Mouse (Mus musculus): ENCODE data around the gene Cep290. TPM values are rescaled to one million over a fixed set of nuclear protein-coding genes. Genes with fewer than 3 reads are reported as not detected.
A peak's percentile ranks its signal among the peaks of the same experiment; 100 is the strongest.

The Cep290 gene
- total and polyA plus RNA-seq, 3 experiments = 3.8 to 5.2 TPM; not detected in 1

DNA sequence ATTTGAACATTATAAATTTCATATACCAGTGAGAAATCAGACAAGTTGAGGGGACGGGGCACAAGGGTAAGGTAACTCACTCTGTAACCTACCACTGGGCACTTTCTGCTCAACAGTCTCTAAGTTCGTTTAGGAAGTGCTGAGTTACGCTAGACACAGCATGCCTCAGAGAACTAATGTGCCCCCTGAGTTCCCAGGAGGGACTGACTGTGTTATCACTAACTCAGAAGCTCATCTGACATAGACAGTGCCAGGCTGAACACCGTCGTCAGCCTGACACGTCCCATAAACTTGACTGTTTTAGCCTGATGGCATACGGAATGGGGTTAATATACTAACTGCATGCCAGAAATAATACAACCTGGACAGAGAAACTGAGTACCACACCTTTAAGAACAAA lies 87.9 kb downstream of the Cep290 start:
- peak overlapping the region; percentile 17; the same call in 1 of the 2 replicates for H3K27ac ChIP-seq (ENCODE audit: control insufficient read depth, low read depth, low read length)
- H3K79me2 ChIP-seq (ENCODE audit: control insufficient read depth, insufficient read depth, low read length, poor library complexity) = no peaks in the 10 kb centered on the region
- no peaks in the 10 kb centered on the region for H3K27me3 ChIP-seq (ENCODE audit: control insufficient read depth in 1 of 2, insufficient read depth in 2 of 2, low read length in 2 of 2)
- H3K4me3 ChIP-seq (ENCODE audit: control insufficient read depth in 1 of 2, insufficient read depth in 1 of 2, low read depth in 2 of 2, low read length in 2 of 2) = no peak overlapping the region
- H3K4me1 ChIP-seq (ENCODE audit: control insufficient read depth in 1 of 2, insufficient read depth in 2 of 2, low read length in 2 of 2) = peaks cover 10 to 13% of the 10 kb centered on the region in 2 experiments
- TF ChIP-seq CTCF (IDR thresholded peaks at IDR 0.05 in 2 of 3, conservative IDR thresholded peaks at IDR 0.05 in 1 of 3; ENCODE audit: control insufficient read depth in 1 of 3, insufficient read depth in 1 of 3, low read depth in 2 of 3, low read length in 3 of 3, poor library complexity in 1 of 3, severe bottlenecking in 1 of 3) (no peak), KAT2A (conservative IDR thresholded peaks at IDR 0.05; ENCODE audit: low read depth, low read length) (no peak), ZC3H11A (IDR thresholded peaks at IDR 0.05; ENCODE audit: low read depth, low read length) (no peak), UBTF (IDR thresholded peaks at IDR 0.05; ENCODE audit: borderline replicate concordance, insufficient read depth, low read depth, low read length) (no peak), SIN3A (IDR thresholded peaks at IDR 0.05; ENCODE audit: low read length) (no peak), BHLHE40 (IDR thresholded peaks at IDR 0.05; ENCODE audit: borderline replicate concordance, low read depth, low read length) (no peak), MYB (IDR thresholded peaks at IDR 0.05; ENCODE audit: low read depth, low read length) (no peak), TAL1 (IDR thresholded peaks at IDR 0.05; ENCODE audit: low read length) (no peak), MEF2A (IDR thresholded peaks at IDR 0.05; ENCODE audit: extremely low read depth, insufficient replicate concordance, low read depth, low read length, poor library complexity, severe bottlenecking) (no peak), ZKSCAN1 (IDR thresholded peaks at IDR 0.05; ENCODE audit: low read depth, low read length) (no peak), MXI1 (IDR thresholded peaks at IDR 0.05; ENCODE audit: low read depth, low read length) (no peak), MAZ (IDR thresholded peaks at IDR 0.05; ENCODE audit: low read depth, low read length) (no peak), USF1 (IDR thresholded peaks at IDR 0.05; ENCODE audit: low read depth, low read length) (no peak), E2F4 (IDR thresholded peaks at IDR 0.05; ENCODE audit: borderline replicate concordance, low read depth, low read length) (no peak), NRF1 (IDR thresholded peaks at IDR 0.05; ENCODE audit: insufficient read depth, low read depth, low read length, poor library complexity, severe bottlenecking) (no peak), JUND (IDR thresholded peaks at IDR 0.05; ENCODE audit: low read depth, low read length) (no peak), MYC (IDR thresholded peaks at IDR 0.05; ENCODE audit: low read depth, low read length) (no peak), CHD1 (IDR thresholded peaks at IDR 0.05; ENCODE audit: low read depth, low read length) (no peak)
- DNase-seq (ENCODE audit: low read depth, low spot score) = peak; percentile 23
- no peak overlapping the region for H3K9ac ChIP-seq (ENCODE audit: control insufficient read depth, low read depth, low read length, poor library complexity, severe bottlenecking)
- peaks cover 8 to 23% of the 10 kb centered on the region in 2 experiments for H3K36me3 ChIP-seq (ENCODE audit: control insufficient read depth in 1 of 2, insufficient read depth in 2 of 2, low read length in 2 of 2)
- no peaks in the 10 kb centered on the region for H3K9me3 ChIP-seq (replicated peaks; ENCODE audit: insufficient read depth, low read length)

- no peak overlapping the region for H3K27ac ChIP-seq (ENCODE audit: control insufficient read depth, low read depth, low read length)
- H3K36me3 ChIP-seq (ENCODE audit: control insufficient read depth in 1 of 2, insufficient read depth in 2 of 2, low read length in 2 of 2) = peaks cover 4 to 6% of the 10 kb centered on the region in 2 experiments; a peak in 2 of 4 replicates
- TF ChIP-seq ELF1 (IDR thresholded peaks at IDR 0.05; ENCODE audit: low read depth, low read length) (no peak), MAFK (IDR thresholded peaks at IDR 0.05; ENCODE audit: borderline replicate concordance, low read depth, low read length) (no peak), ZNF384 (IDR thresholded peaks at IDR 0.05; ENCODE audit: low read depth, low read length) (no peak), ZKSCAN1 (IDR thresholded peaks at IDR 0.05; ENCODE audit: low read depth, low read length) (no peak), POLR2AphosphoS2 (IDR thresholded peaks at IDR 0.05; ENCODE audit: low read length) (no peak), KAT2A (conservative IDR thresholded peaks at IDR 0.05; ENCODE audit: low read depth, low read length) (no peak), MYB (IDR thresholded peaks at IDR 0.05; ENCODE audit: low read depth, low read length) (no peak), POLR2AphosphoS5 (IDR thresholded peaks at IDR 0.05; ENCODE audit: borderline replicate concordance, low read depth, low read length) (no peak), RCOR1 (IDR thresholded peaks at IDR 0.05; ENCODE audit: low read depth, low read length) (no peak)
- no peak for DNase-seq (ENCODE audit: low read depth, low spot score)
- no peaks in the 10 kb centered on the region; a peak in 1 of 4 replicates for H3K4me1 ChIP-seq (ENCODE audit: control insufficient read depth in 1 of 2, insufficient read depth in 2 of 2, low read length in 2 of 2)
- no peak overlapping the region for H3K4me3 ChIP-seq (ENCODE audit: control insufficient read depth in 1 of 2, insufficient read depth in 1 of 2, low read depth in 2 of 2, low read length in 2 of 2)
- H3K9ac ChIP-seq (ENCODE audit: control insufficient read depth, low read depth, low read length, poor library complexity, severe bottlenecking) = no peak overlapping the region
- H3K9me3 ChIP-seq (replicated peaks; ENCODE audit: insufficient read depth, low read length) = no peaks in the 10 kb centered on the region
- H3K27me3 ChIP-seq (ENCODE audit: control insufficient read depth in 1 of 2, insufficient read depth in 2 of 2, low read length in 2 of 2) = no peaks in the 10 kb centered on the region
- no peaks in the 10 kb centered on the region; the same call in 1 of the 2 replicates for H3K79me2 ChIP-seq (ENCODE audit: control insufficient read depth, insufficient read depth, low read length, poor library complexity)
Observed at GRCm38 (mm10) chr10:100584178-100584577, 96.8 kb downstream of the Cep290 start.
